Mouse (Mus musculus) left cerebral cortex, postnatal 4 days (tissue): ENCODE results near the gene Tppp2. TPM values are rescaled to one million over a fixed set of nuclear protein-coding genes. Genes with fewer than 3 reads are reported as not detected.
"Not testable (repeated sequence)": the region's sequence is repeated elsewhere in the genome, so short reads cannot be mapped to it uniquely, and the experiment has no call there.

ENCODE experiments used
- DNase-seq: peaks from one replicate; pipeline ENCODE4 v3.0.0-alpha.2; 2022
- intact Hi-C: fragments of 180-260 bp; cut with DNase I; formaldehyde crosslinking; loops from one replicate; pipeline ENCODE4 v1.15.1; 2025
- total RNA-seq, 2 experiments: library from RNA; stranded (reverse); gene quantifications; 2 replicates each; pipeline ENCODE4 v1.2.3; 2021

Tppp2 gene
- total RNA-seq, 2 experiments from 2014 or later, result not detected

- intact Hi-C loops, result no loop called here
Observed at GRCm38 (mm10) chr14:51906102-51906501, 12.1 kb upstream of the Tppp2 start.

GRCm38 (mm10) chr14:51911301-51911700 is 6.9 kb upstream of the Tppp2 start:
- no peak for DNase-seq
- intact Hi-C loops, result no loop called here

More at GRCm38 (mm10) chr14:51906102-51906501, 12.1 kb upstream of the Tppp2 start:
- DNase-seq, result no peak

- DNase-seq, result no peak
- intact Hi-C loops, result no loop called here
Observed at GRCm38 (mm10) chr14:51912391-51913061, 5.7 kb upstream of the Tppp2 start.

GRCm38 (mm10) chr14:51913062-51913959 is 4.9 kb upstream of the Tppp2 start:
- peak; percentile 72 for DNase-seq
- intact Hi-C loops, result no loop called here

GRCm38 (mm10) chr14:51913960-51914762 is 4.1 kb upstream of the Tppp2 start, which contains the start of gene Ndrg2:
TSS of gene Ndrg2 (minus strand) at chr14:51914158.
- intact Hi-C loops, result no loop called here
- DNase-seq, result peak; percentile 88

- no peak for DNase-seq
- intact Hi-C loops, result no loop called here
Observed at GRCm38 (mm10) chr14:51915030-51915429, 3.2 kb upstream of the Tppp2 start.

GRCm38 (mm10) chr14:51916539-51916938 is 1.7 kb upstream of the Tppp2 start:
- intact Hi-C loops, result no loop called here
- DNase-seq, result no peak

GRCm38 (mm10) chr14:51918966-51919365 is 741 bp downstream of the Tppp2 start:
- no peak for DNase-seq
- intact Hi-C loops, result no loop called here

- DNase-seq, result peak; percentile 74
- intact Hi-C loops, result no loop called here
Observed at GRCm38 (mm10) chr14:51921759-51922570, 3.7 kb downstream of the Tppp2 start.

- intact Hi-C loops, result no loop called here
- peak; percentile 60 for DNase-seq
Observed at GRCm38 (mm10) chr14:51922571-51922865, 4.3 kb downstream of the Tppp2 start, which contains the start of gene Rnase13. TSS of gene Rnase13 (minus strand) at chr14:51922773.

GRCm38 (mm10) chr14:51922910-51923309 is 4.7 kb downstream of the Tppp2 start:
- intact Hi-C loops, result no loop called here
- no peak for DNase-seq

- no peak for DNase-seq
- intact Hi-C loops, result no loop called here
Observed at GRCm38 (mm10) chr14:51923492-51923891, 5.3 kb downstream of the Tppp2 start.

GRCm38 (mm10) chr14:51926930-51927329 is 8.7 kb downstream of the Tppp2 start:
- intact Hi-C loops, DNase-seq: not testable (repeated sequence)

GRCm38 (mm10) chr14:51929309-51929943 is 11.2 kb downstream of the Tppp2 start:
- peak; percentile 54 for DNase-seq
- intact Hi-C loops, result no loop called here

GRCm38 (mm10) chr14:51929968-51930367 is 11.7 kb downstream of the Tppp2 start:
- intact Hi-C loops, result loop anchor here (10.0 kb wide), 1 partner anchor 55 kb away; the partner anchor contains the start of gene Arhgef40
- no peak for DNase-seq

GRCm38 (mm10) chr14:51930824-51931223 is 12.6 kb downstream of the Tppp2 start:
- peak; percentile 66 for DNase-seq
- intact Hi-C loops, result loop anchor here (10.0 kb wide), 1 partner anchor 54 kb away; the partner anchor contains the start of gene Arhgef40

- intact Hi-C loops, result loop anchor here (10.0 kb wide), 1 partner anchor 52 kb away; the partner anchor contains the start of gene Arhgef40
- no peak for DNase-seq
Observed at GRCm38 (mm10) chr14:51932092-51933020, 14.1 kb downstream of the Tppp2 start.

GRCm38 (mm10) chr14:51939005-51939404 is 20.8 kb downstream of the Tppp2 start:
- intact Hi-C loops, result loop anchor here (10.0 kb wide), 1 partner anchor 46 kb away; the partner anchor contains the start of gene Arhgef40
- DNase-seq, result no peak
